Mouse (Mus musculus): ENCODE measurements around the gene Adgrg5. TPM values are rescaled to one million over a fixed set of nuclear protein-coding genes. Genes with fewer than 3 reads are reported as not detected.

Gene Adgrg5
- total RNA-seq, 2 experiments from 2014 or later, result 0.58 to 1.2 TPM

GRCm38 (mm10) chr8:94916960-94917324, 6.6 kb upstream of the Adgrg5 start:
- ATAC-seq (ENCODE audit: poor library complexity, severe bottlenecking), result no peak

- ATAC-seq (ENCODE audit: poor library complexity, severe bottlenecking), result peak; percentile 90
Observed at GRCm38 (mm10) chr8:94917352-94917751, 6.1 kb upstream of the Adgrg5 start.

- ATAC-seq (ENCODE audit: poor library complexity, severe bottlenecking), result no peak
Observed at GRCm38 (mm10) chr8:94917851-94918495, 5.5 kb upstream of the Adgrg5 start, which contains the start of gene Ccdc102a. Gene Ccdc102a, minus strand, starts transcription at chr8:94918098.

GRCm38 (mm10) chr8:94919256-94919655, 4.2 kb upstream of the Adgrg5 start:
- peak; percentile 38 for ATAC-seq (ENCODE audit: poor library complexity, severe bottlenecking)

- no peak for ATAC-seq (ENCODE audit: poor library complexity, severe bottlenecking)
Observed at GRCm38 (mm10) chr8:94922176-94922575, 1.3 kb upstream of the Adgrg5 start.

- ATAC-seq (ENCODE audit: poor library complexity, severe bottlenecking), result peak; percentile 26; the same call in 1 of the 2 replicates
Observed at GRCm38 (mm10) chr8:94922602-94923001, 892 bp upstream of the Adgrg5 start.

GRCm38 (mm10) chr8:94928227-94928626, 4.7 kb downstream of the Adgrg5 start:
- ATAC-seq (ENCODE audit: poor library complexity, severe bottlenecking), result no peak; the same call in 1 of the 2 replicates

- ATAC-seq (ENCODE audit: poor library complexity, severe bottlenecking), result peak; percentile 64
Observed at GRCm38 (mm10) chr8:94933918-94934317, 10.4 kb downstream of the Adgrg5 start.

- ATAC-seq (ENCODE audit: poor library complexity, severe bottlenecking), result peak; percentile 31; the same call in 1 of the 2 replicates
Observed at GRCm38 (mm10) chr8:94935172-94935571, 11.7 kb downstream of the Adgrg5 start.

- peak; percentile 88 for ATAC-seq (ENCODE audit: poor library complexity, severe bottlenecking)
Observed at GRCm38 (mm10) chr8:94942566-94942965, 19.1 kb downstream of the Adgrg5 start.

GRCm38 (mm10) chr8:94945185-94945584, 21.7 kb downstream of the Adgrg5 start:
- no peak for ATAC-seq (ENCODE audit: poor library complexity, severe bottlenecking)

- ATAC-seq (ENCODE audit: poor library complexity, severe bottlenecking), result no peak
Observed at GRCm38 (mm10) chr8:94948421-94948820, 24.9 kb downstream of the Adgrg5 start.

GRCm38 (mm10) chr8:94949010-94949409, 25.5 kb downstream of the Adgrg5 start:
- ATAC-seq (ENCODE audit: poor library complexity, severe bottlenecking), result no peak

GRCm38 (mm10) chr8:94950046-94950445, 26.6 kb downstream of the Adgrg5 start:
- ATAC-seq (ENCODE audit: poor library complexity, severe bottlenecking), result peak; percentile 77

GRCm38 (mm10) chr8:94950458-94950857, 27.0 kb downstream of the Adgrg5 start:
- no peak for ATAC-seq (ENCODE audit: poor library complexity, severe bottlenecking)

GRCm38 (mm10) chr8:94952086-94952485, 28.6 kb downstream of the Adgrg5 start:
- ATAC-seq (ENCODE audit: poor library complexity, severe bottlenecking), result no peak

- no peak for ATAC-seq (ENCODE audit: poor library complexity, severe bottlenecking)
Observed at GRCm38 (mm10) chr8:94953624-94954367, 30.3 kb downstream of the Adgrg5 start.

- ATAC-seq (ENCODE audit: poor library complexity, severe bottlenecking), result peak; percentile 10; the same call in 1 of the 2 replicates
Observed at GRCm38 (mm10) chr8:94954368-94954737, 30.9 kb downstream of the Adgrg5 start.

- ATAC-seq (ENCODE audit: poor library complexity, severe bottlenecking), result peak; percentile 94
Observed at GRCm38 (mm10) chr8:94954921-94955758, 31.6 kb downstream of the Adgrg5 start.

GRCm38 (mm10) chr8:94956078-94956574, 32.6 kb downstream of the Adgrg5 start:
- no peak for ATAC-seq (ENCODE audit: poor library complexity, severe bottlenecking)

- no peak for ATAC-seq (ENCODE audit: poor library complexity, severe bottlenecking)
Observed at GRCm38 (mm10) chr8:94962201-94962600, 38.7 kb downstream of the Adgrg5 start.
